Mouse (Mus musculus) ES-Bruce4 (cell line): ENCODE data around the gene Pnmal1. TPM values are rescaled to one million over a fixed set of nuclear protein-coding genes. Genes with fewer than 3 reads are reported as not detected.
A peak's percentile ranks its signal among the peaks of the same experiment; 100 is the strongest.

Experiments
- H3K27ac ChIP-seq: 2 replicates; pipeline ENCODE4 v1.5.1; 2012; ENCODE audit warnings: low read length, inconsistent platforms; ENCODE audit not compliant: insufficient read depth
- H3K27me3 ChIP-seq: 2 replicates; pipeline ENCODE4 v1.6.1; 2012; ENCODE audit warnings: mild to moderate bottlenecking, low read length, inconsistent platforms; ENCODE audit not compliant: control insufficient read depth, poor library complexity, insufficient read depth, severe bottlenecking
- H3K36me3 ChIP-seq: 2 replicates; pipeline ENCODE4 v1.6.1; 2012; ENCODE audit warnings: inconsistent platforms, mild to moderate bottlenecking, low read length, moderate library complexity; ENCODE audit not compliant: control insufficient read depth, poor library complexity, insufficient read depth, severe bottlenecking
- H3K4me1 ChIP-seq: one replicate; pipeline ENCODE4 v1.8.1; 2011; ENCODE audit warnings: low read length; ENCODE audit not compliant: control insufficient read depth, insufficient read depth
- H3K4me3 ChIP-seq: 2 replicates; pipeline ENCODE4 v1.5.1; 2011; ENCODE audit warnings: low read depth, mild to moderate bottlenecking, low read length
- H3K9ac ChIP-seq: 2 replicates; pipeline ENCODE4 v1.6.1; 2012; ENCODE audit warnings: low read depth, mild to moderate bottlenecking, inconsistent platforms; ENCODE audit not compliant: poor library complexity, severe bottlenecking
- H3K9me3 ChIP-seq: replicated peaks from 2 replicates; pipeline ENCODE4 v1.6.1; 2012; ENCODE audit warnings: mild to moderate bottlenecking, low read length, inconsistent platforms; ENCODE audit not compliant: control insufficient read depth, poor library complexity, insufficient read depth, severe bottlenecking
- CTCF ChIP-seq: IDR thresholded peaks from one replicate; pipeline ENCODE4 v1.8.1; 2011; ENCODE audit warnings: low read depth, low read length
- EP300 ChIP-seq: IDR thresholded peaks from 2 replicates; pipeline ENCODE4 v1.6.1; 2011; ENCODE audit warnings: low read depth, low read length; ENCODE audit not compliant: insufficient read depth
- POLR2A ChIP-seq: IDR thresholded peaks from one replicate; pipeline ENCODE4 v1.8.1; 2011; ENCODE audit warnings: low read length; ENCODE audit not compliant: insufficient read depth
- polyA plus RNA-seq: library from polyadenylated mRNA; stranded (reverse); fragments of >200 nt; gene quantifications from 2 replicates; pipeline ENCODE4 v1.2.4, GENCODE M21; 2011; ENCODE audit warnings: low read depth; ENCODE audit not compliant: missing spikeins, insufficient read depth, insufficient read length

Pnmal1 gene
- polyA plus RNA-seq, 1 experiment = not detected

DNA sequence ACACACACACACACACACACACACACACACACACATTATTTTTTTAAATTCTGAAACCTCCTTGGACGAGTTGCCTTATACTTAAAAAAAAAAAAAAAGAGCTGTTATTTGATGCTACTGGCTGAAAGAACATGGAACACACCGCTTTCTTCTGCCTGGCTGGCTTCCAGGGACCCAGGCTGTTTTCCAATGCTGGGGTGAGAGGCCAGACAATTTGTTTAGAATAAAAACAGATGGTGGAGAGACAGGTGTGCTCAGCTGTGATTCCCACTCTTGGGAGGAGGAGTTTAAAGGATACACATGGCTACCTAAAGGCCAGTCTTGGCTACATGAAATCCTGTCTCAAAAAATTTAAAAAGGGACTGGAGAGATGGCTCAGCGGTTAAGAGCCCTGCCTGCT lies 28.9 kb downstream of the Pnmal1 start:
- no peaks in the 10 kb centered on the region for H3K9me3 ChIP-seq
- H3K36me3 ChIP-seq = no peaks in the 10 kb centered on the region
- H3K4me3 ChIP-seq = no peak overlapping the region
- H3K27me3 ChIP-seq = no peaks in the 10 kb centered on the region
- H3K27ac ChIP-seq = no peak overlapping the region
- TF ChIP-seq CTCF = no peak
- TF ChIP-seq POLR2A = no peak
- TF ChIP-seq EP300 = no peak
- no peak overlapping the region for H3K9ac ChIP-seq
- peaks cover 3% of the 10 kb centered on the region for H3K4me1 ChIP-seq

- Histone ChIP-seq H3K9ac (no peak overlapping the region), H3K9me3 (no peaks in the 10 kb centered on the region), H3K4me3 (no peak overlapping the region), H3K27ac (peak overlapping the region; percentile 21), H3K27me3 (no peaks in the 10 kb centered on the region), H3K36me3 (no peaks in the 10 kb centered on the region), H3K4me1 (peaks cover 3% of the 10 kb centered on the region)
- TF ChIP-seq POLR2A (no peak), CTCF (no peak), EP300 (no peak)
Observed at GRCm38 (mm10) chr7:16990006-16990744, 30.7 kb downstream of the Pnmal1 start.

GRCm38 (mm10) chr7:16991681-16992450 lies 32.4 kb downstream of the Pnmal1 start:
- no peaks in the 10 kb centered on the region for H3K27me3 ChIP-seq
- peak overlapping the region; percentile 32; the same call in 1 of the 2 replicates for H3K9ac ChIP-seq
- H3K27ac ChIP-seq = no peak overlapping the region
- H3K9me3 ChIP-seq = no peaks in the 10 kb centered on the region
- H3K36me3 ChIP-seq = no peaks in the 10 kb centered on the region
- peaks cover 3% of the 10 kb centered on the region for H3K4me1 ChIP-seq
- no peak overlapping the region for H3K4me3 ChIP-seq
- TF ChIP-seq CTCF = no peak
- no peak for TF ChIP-seq EP300
- no peak for TF ChIP-seq POLR2A

- Histone ChIP-seq H3K36me3 (no peaks in the 10 kb centered on the region), H3K27ac (no peak within 1 kb of the TSS), H3K4me1 (peaks cover 3% of the 10 kb centered on the region), H3K27me3 (no peaks in the 10 kb centered on the region), H3K9me3 (no peaks in the 10 kb centered on the region), H3K9ac (peak within 1 kb of the TSS; percentile 32; the same call in 1 of the 2 replicates), H3K4me3 (peak within 1 kb of the TSS; percentile 76)
- TF ChIP-seq CTCF (no peak), EP300 (no peak), POLR2A (no peak)
Observed at GRCm38 (mm10) chr7:16992451-16992807, 33.0 kb downstream of the Pnmal1 start, which contains the start of gene Ccdc8. Gene Ccdc8 (plus strand): TSS chr7:16992708.

- Histone ChIP-seq H3K4me3 (peak overlapping the region; percentile 76), H3K4me1 (peaks cover 3% of the 10 kb centered on the region), H3K27ac (no peak overlapping the region), H3K9ac (peak overlapping the region; percentile 56), H3K36me3 (no peaks in the 10 kb centered on the region), H3K27me3 (no peaks in the 10 kb centered on the region), H3K9me3 (no peaks in the 10 kb centered on the region)
- TF ChIP-seq POLR2A = peak; percentile 23
- peak; percentile 63; the same call in 1 of the 2 replicates for TF ChIP-seq EP300
- TF ChIP-seq CTCF = no peak
Observed at GRCm38 (mm10) chr7:16993651-16994399, 34.3 kb downstream of the Pnmal1 start.
